Mouse (Mus musculus) frontal cortex, postnatal 25 days (tissue): ENCODE data around the gene Nek9.
"Not testable (repeated sequence)": the region's sequence is repeated elsewhere in the genome, so short reads cannot be mapped to it uniquely, and the experiment has no call there.

ENCODE experiments used
- DNase-seq, 2 experiments: peaks; one replicate each; pipeline ENCODE4 v3.0.0; 2022; ENCODE audit warnings: low spot score in 2 of 2

The Nek9 gene

GRCm38 (mm10) chr12:85289157-85290000, 49.8 kb downstream of the Nek9 start:
- no peak for DNase-seq

DNA sequence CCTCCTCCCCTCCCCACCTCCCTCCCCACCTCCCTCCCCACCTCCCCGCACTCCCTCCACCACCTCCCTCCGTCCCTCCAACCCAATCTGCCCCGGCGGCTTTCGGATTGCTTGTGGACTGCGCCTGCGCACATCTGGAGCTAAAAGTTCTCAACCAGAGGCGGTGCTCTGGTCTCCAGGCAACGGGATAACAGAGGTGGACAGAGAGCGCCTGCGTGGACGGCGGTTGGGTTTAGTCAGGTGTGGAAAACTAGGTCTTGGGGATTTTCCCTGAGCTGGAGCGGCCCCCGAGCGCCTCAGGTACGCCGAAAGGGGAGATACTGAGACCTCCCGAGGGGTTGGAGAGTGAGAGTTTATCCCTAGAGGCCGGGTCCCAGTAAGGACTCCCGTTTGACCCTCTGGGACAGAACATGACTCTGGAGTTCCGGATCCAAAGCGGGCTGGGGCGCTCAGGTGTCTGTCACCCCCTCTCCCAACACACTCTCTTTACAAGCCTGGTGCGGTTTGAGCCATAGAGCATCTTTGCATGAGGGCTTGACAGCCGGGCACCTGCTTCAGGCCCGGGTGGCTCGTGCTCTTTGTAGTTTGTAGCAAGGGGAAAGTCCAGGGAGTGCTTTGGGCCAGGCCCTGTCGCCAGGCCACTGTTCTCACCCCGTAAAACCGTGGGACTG, 50.5 kb downstream of the Nek9 start, which contains the start of gene Zc2hc1c:
TSS of gene Zc2hc1c (plus strand) at position 106 of the 671 bp plus-strand sequence.
- peak; percentile 65 to 68 for DNase-seq

- DNase-seq, result no peak
Observed at GRCm38 (mm10) chr12:85287809-85288485, 51.2 kb downstream of the Nek9 start, which contains the start of gene Acyp1. Acyp1 (minus strand) TSS chr12:85288438.

DNA sequence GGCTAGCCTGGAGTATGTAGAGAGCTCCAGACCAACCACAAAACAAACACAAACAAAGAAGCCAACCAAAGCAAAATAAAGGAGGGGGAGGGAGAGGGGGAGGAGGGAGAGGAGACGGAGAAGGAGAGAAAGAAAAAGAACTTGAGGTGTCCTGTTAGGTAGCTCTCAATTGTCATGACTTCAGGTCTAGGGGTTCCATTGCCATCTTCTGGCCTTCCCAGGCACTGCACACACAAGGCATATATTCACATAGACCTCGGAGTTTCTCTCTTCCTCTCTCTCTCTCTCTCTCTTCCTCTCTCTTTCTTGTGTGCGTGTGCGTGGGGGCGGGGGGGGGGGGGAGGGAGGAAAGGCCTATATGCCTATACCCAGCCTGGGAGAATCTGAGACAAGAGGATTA, 52.2 kb downstream of the Nek9 start:
- DNase-seq, result no peak

- no peak for DNase-seq
Observed at GRCm38 (mm10) chr12:85284996-85285395, 54.2 kb downstream of the Nek9 start.

DNA sequence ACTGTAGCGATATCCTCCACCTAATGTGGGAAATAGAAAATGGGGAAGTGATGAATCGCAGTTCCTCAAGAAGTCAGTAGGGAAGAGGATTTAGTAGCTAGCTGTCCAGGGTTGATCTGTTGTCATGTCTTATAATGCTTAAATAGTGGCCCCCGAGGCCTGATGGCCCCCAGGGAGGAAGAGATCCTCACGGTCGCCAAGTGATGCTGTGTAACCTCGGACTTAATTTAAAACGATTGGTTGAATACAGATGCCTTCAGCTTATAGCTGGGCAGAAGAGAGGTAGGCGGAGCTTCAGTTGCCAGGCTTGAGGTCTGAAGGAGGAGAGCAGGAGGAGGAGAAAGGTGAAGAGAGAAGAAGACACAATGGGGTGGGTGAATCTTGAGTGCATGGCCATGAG, 54.8 kb downstream of the Nek9 start:
- no peak for DNase-seq

DNA sequence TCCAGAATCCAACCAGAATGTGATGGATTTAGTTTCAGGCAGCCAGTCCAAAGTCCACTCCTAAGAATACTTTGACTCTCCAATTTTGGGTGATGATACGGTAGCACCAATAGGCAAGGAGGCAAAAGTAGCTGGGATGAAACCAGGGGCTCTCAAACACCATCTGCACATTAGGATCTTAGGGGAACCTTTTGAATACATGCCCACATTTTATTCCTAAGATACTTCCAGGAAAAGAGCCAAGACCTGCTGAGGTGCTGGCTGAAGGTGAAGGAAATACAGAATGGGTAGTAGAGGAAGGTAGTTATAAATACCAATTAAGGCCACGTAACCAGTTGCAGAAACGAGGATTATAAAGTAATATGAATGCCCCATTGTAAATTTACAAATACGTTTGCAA, 57.4 kb downstream of the Nek9 start:
- not testable (repeated sequence) for DNase-seq

DNA sequence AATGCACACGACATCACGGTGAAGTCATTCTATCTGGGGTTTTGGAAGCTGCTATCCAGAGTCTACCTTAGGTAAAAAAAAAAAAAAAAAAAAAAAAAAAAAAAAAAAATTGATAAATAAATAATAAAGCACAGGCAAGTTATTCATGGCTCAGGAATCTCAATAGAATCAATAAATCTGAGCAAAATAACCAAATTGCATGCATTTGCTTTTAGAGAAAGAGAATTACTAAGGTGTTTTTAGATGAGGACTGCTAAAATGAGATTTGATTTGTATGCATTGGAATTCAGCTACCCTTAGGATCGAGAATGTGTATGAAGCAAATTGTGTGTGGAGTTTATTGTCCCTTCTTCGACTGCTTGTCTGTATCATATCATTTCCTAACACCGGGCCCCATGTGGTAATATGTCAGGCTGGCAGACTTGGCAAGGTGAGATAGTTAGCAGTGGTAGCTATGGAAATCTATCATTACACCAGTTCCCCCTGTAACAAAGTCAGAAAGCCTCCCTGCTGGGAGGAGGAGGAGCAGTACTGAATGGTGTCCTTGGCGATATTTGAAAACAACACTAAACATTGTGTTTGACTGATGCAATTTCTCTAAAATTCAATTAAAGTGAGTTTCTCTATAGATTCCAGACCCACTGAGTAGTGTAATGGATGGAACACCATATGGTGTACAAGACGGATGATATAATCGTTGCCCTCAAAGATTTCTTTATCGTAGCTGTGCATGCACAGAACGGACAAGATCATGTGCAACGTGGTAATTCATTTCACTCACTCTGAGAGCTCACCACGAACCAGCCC, 58.1 kb downstream of the Nek9 start:
- DNase-seq, result no peak

DNA sequence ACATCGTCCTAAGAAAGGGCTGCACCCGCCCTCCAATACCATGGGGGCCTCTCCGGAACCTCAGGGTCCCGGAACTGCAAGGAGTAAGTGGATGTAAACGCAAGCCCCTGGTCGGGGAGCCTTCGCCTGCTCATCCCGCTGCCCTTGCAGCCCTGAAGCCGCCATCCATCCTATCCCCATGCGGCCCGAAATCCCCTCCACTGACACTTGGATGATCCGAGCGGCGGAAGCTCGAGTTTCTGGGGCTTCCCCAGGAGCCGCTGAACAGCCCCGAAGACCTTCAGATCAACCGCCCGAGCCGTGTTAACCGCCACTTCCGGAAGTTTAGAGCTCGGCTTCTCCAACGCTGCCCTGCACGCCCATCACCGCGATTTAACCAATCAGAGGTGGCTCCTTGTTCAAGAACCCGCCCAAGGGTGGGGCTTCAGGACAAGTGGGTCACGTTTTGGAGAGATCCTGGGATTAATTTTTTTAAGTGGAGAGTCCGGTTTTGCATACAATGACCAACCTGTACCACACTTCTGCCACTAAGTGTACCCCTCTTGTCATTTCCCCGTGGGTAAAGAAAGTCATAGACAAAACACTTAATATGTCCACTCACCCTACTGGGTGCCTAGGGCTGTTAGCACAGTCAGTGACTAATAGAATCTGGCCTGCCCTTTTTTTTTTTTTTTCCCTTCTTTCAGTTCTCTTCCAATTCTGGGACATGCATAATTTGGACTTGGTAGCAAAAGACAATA, 58.9 kb downstream of the Nek9 start:
- peak; percentile 95 to 97 for DNase-seq

GRCm38 (mm10) chr12:85279396-85280080, 59.6 kb downstream of the Nek9 start:
- DNase-seq, result no peak

- DNase-seq, result no peak
Observed at GRCm38 (mm10) chr12:85278919-85279318, 60.2 kb downstream of the Nek9 start.

- DNase-seq, result no peak
Observed at GRCm38 (mm10) chr12:85276273-85276672, 62.9 kb downstream of the Nek9 start.

- DNase-seq, result no peak
Observed at GRCm38 (mm10) chr12:85273508-85273907, 65.7 kb downstream of the Nek9 start.

DNA sequence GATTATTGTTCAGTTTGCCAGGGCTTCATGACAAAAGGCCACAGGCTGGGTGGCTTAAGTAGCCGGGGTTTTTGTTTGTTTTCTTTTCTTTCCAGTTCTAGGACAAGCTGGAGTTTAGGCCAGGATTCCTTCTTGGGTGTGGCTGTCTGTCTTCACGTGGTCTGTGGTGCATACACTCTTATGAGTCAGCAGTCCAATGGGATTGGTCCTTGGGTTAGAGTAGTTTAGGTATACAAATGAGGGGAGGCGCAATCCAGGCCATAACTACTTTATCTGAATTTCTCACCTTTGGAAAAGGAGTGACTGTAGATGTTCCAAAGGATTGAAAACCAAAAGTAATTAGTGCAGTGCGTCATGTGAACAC, 67.3 kb downstream of the Nek9 start:
- DNase-seq, result no peak

- no peak for DNase-seq
Observed at GRCm38 (mm10) chr12:85271132-85271842, 67.9 kb downstream of the Nek9 start.

GRCm38 (mm10) chr12:85270319-85270718, 68.8 kb downstream of the Nek9 start, which contains the start of gene Mlh3:
Mlh3 (minus strand) TSS chr12:85270599.
- DNase-seq, result peak; percentile 66 to 77

DNA sequence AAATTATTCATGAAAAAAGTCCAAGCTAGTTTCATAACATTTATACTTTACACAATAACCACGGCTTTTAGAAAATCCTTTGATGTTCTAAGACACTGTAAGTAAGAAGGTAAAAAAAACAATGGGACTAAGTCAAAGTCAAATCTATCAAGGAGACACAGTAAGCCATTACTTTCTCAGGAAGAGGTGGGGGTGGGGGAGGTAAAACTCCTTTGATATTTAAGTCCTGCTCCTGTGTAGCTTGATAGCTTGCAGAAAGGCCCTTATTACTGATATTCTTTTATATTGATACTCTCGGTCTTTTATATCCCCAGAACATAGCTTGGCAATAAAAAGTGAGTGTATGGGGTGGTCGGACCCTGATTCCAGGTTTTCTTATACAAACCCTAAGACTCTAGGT, 69.3 kb downstream of the Nek9 start:
- no peak for DNase-seq

DNA sequence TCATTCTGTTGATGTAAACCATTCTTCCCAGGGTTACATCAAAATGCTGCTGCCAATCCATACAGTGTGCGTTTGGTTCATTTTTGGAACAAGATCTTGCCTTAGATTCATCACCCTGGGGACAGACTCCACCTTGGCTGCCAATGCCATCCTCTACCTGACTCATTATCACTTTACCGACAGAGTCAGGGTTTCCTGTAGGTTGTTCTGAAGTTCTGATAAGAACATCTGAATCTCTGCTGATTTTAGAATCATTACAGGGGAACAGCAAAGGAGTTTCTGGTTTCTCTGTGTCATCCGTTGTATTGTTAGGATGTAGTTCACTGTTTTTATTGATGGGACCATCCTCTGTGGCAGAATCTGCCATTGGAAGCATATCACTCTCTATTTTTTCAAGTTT, 72.9 kb downstream of the Nek9 start:
- DNase-seq, result no peak

DNA sequence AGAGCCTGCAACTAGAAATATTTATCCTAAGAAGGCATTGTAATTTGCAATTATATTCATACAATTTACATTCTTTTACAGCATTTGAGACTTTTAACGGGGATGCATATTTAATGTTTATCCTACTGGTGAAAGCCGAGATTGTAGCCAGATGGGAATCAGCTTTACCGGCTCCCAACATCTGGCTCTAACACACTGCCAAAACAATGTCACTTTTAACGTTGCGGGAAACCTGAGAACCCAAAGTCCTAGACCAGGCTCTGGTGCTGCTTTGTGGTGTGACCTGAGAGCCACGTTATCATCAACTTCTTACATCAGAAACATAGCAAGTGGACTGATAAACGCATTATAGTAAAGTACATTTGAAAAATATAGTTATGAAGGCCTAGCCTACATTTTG, 74.2 kb downstream of the Nek9 start:
- DNase-seq, result no peak

DNA sequence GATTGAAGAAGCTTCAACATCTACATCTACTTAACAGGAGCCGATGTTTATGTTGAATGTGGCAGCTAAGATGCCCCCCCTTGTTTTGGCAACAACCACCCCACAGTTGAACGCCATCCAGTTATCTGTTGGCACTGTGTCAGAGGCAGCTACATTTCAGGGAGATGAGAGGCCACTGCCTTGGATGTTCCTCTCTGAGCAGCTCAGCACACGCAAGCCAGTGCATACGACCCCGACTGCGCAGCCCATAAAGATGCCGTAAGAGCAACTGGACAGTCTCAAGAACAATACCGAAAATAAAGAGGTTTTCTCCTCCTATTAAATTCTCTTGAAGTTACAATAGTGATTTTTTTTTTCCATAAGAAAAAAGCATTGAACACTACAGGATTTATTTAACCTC, 74.6 kb downstream of the Nek9 start:
- DNase-seq, result no peak
